Mouse (Mus musculus): Measurements from ENCODE around the gene Mylk3. TPM values are rescaled to one million over a fixed set of nuclear protein-coding genes. Genes with fewer than 3 reads are reported as not detected.
A peak's percentile ranks its signal among the peaks of the same experiment; 100 is the strongest.

Mylk3 gene
- polyA plus RNA-seq, 1 experiment from 2014 or later: 0.82 TPM

GRCm38 (mm10) chr8:85373435-85374039, 12.6 kb downstream of the Mylk3 start:
- no peak for DNase-seq

GRCm38 (mm10) chr8:85372465-85372839, 13.7 kb downstream of the Mylk3 start:
- Histone ChIP-seq H3K9me3 (ENCODE audit: low read depth, low read length) (no peaks in the 10 kb centered on the region), H3K27me3 (ENCODE audit: insufficient read depth, low read length) (no peaks in the 10 kb centered on the region), H3K4me2 (no peak overlapping the region), H3K4me3 (ENCODE audit: low read depth, low read length) (no peak overlapping the region), H3K4me1 (ENCODE audit: insufficient read depth) (peaks cover 12% of the 10 kb centered on the region), H3K27ac (ENCODE audit: low read depth) (no peak overlapping the region), H3K36me3 (ENCODE audit: insufficient read depth) (no peaks in the 10 kb centered on the region), H3K9ac (no peak overlapping the region)
- DNase-seq: no peak
- 83% methylated on average over 1 of the region's 1 CpGs for WGBS
- no peak for ATAC-seq (ENCODE audit: insufficient read depth)
- TF ChIP-seq CTCF (IDR thresholded peaks at IDR 0.05; ENCODE audit: low read depth): no peak

More at GRCm38 (mm10) chr8:85373435-85374039, 12.6 kb downstream of the Mylk3 start:
- Histone ChIP-seq H3K27ac (ENCODE audit: low read depth) (peak overlapping the region; percentile 54; the same call in 1 of the 2 replicates), H3K36me3 (ENCODE audit: insufficient read depth) (no peaks in the 10 kb centered on the region), H3K9ac (no peak overlapping the region), H3K4me1 (ENCODE audit: insufficient read depth) (peaks cover 12% of the 10 kb centered on the region), H3K4me2 (no peak overlapping the region), H3K4me3 (ENCODE audit: low read depth, low read length) (no peak overlapping the region), H3K9me3 (ENCODE audit: low read depth, low read length) (no peaks in the 10 kb centered on the region), H3K27me3 (ENCODE audit: insufficient read depth, low read length) (no peaks in the 10 kb centered on the region)
- peak; percentile 52 for ATAC-seq (ENCODE audit: insufficient read depth)
- TF ChIP-seq CTCF (IDR thresholded peaks at IDR 0.05; ENCODE audit: low read depth): no peak
- 43% methylated on average over 5 of the region's 5 CpGs for WGBS

- ATAC-seq (ENCODE audit: insufficient read depth) (no peak), DNase-seq (no peak)
- Histone ChIP-seq H3K36me3 (ENCODE audit: insufficient read depth) (no peaks in the 10 kb centered on the region), H3K4me1 (ENCODE audit: insufficient read depth) (peaks cover 12% of the 10 kb centered on the region), H3K27me3 (ENCODE audit: insufficient read depth, low read length) (no peaks in the 10 kb centered on the region), H3K9ac (no peak overlapping the region), H3K9me3 (ENCODE audit: low read depth, low read length) (no peaks in the 10 kb centered on the region), H3K4me2 (no peak overlapping the region), H3K4me3 (ENCODE audit: low read depth, low read length) (no peak overlapping the region), H3K27ac (ENCODE audit: low read depth) (no peak overlapping the region)
- 66% methylated on average over 5 of the region's 5 CpGs for WGBS
- TF ChIP-seq CTCF (IDR thresholded peaks at IDR 0.05; ENCODE audit: low read depth): no peak
Measured at GRCm38 (mm10) chr8:85371736-85372464, 14.2 kb downstream of the Mylk3 start.

GRCm38 (mm10) chr8:85365176-85365575, 21.0 kb downstream of the Mylk3 start:
- Histone ChIP-seq H3K4me3 (ENCODE audit: low read depth, low read length) (no peak overlapping the region), H3K27ac (ENCODE audit: low read depth) (peak overlapping the region; percentile 50; the same call in 1 of the 2 replicates), H3K9me3 (ENCODE audit: low read depth, low read length) (no peaks in the 10 kb centered on the region), H3K4me1 (ENCODE audit: insufficient read depth) (peaks cover 4% of the 10 kb centered on the region; the same call in 1 of the 2 replicates), H3K36me3 (ENCODE audit: insufficient read depth) (no peaks in the 10 kb centered on the region), H3K4me2 (no peak overlapping the region), H3K27me3 (ENCODE audit: insufficient read depth, low read length) (no peaks in the 10 kb centered on the region), H3K9ac (no peak overlapping the region)
- TF ChIP-seq CTCF (IDR thresholded peaks at IDR 0.05; ENCODE audit: low read depth): no peak
- 50% methylated on average over 6 of the region's 6 CpGs for whole genome bisulfite sequencing
- no peak for ATAC-seq (ENCODE audit: insufficient read depth)
- DNase-seq: peak; percentile 20

GRCm38 (mm10) chr8:85364628-85365027, 21.5 kb downstream of the Mylk3 start:
- Histone ChIP-seq H3K4me2 (no peak overlapping the region), H3K4me1 (ENCODE audit: insufficient read depth) (peaks cover 4% of the 10 kb centered on the region; the same call in 1 of the 2 replicates), H3K9ac (no peak overlapping the region), H3K9me3 (ENCODE audit: low read depth, low read length) (no peaks in the 10 kb centered on the region), H3K36me3 (ENCODE audit: insufficient read depth) (no peaks in the 10 kb centered on the region), H3K4me3 (ENCODE audit: low read depth, low read length) (peak overlapping the region; percentile 3; the same call in 1 of the 2 replicates), H3K27ac (ENCODE audit: low read depth) (peak overlapping the region; percentile 50; the same call in 1 of the 2 replicates), H3K27me3 (ENCODE audit: insufficient read depth, low read length) (no peaks in the 10 kb centered on the region)
- ATAC-seq (ENCODE audit: insufficient read depth): no peak
- TF ChIP-seq CTCF (IDR thresholded peaks at IDR 0.05; ENCODE audit: low read depth): no peak
- 80% methylated on average over 11 of the region's 11 CpGs for WGBS
- no peak for DNase-seq

GRCm38 (mm10) chr8:85363406-85363805, 22.7 kb downstream of the Mylk3 start:
- H3K27me3 ChIP-seq (ENCODE audit: insufficient read depth, low read length): no peaks in the 10 kb centered on the region

GRCm38 (mm10) chr8:85362211-85362610, 23.9 kb downstream of the Mylk3 start:
- Histone ChIP-seq H3K4me1 (ENCODE audit: insufficient read depth) (peaks cover 4% of the 10 kb centered on the region; the same call in 1 of the 2 replicates), H3K27ac (ENCODE audit: low read depth) (no peak overlapping the region), H3K4me3 (ENCODE audit: low read depth, low read length) (no peak overlapping the region), H3K9ac (no peak overlapping the region), H3K27me3 (ENCODE audit: insufficient read depth, low read length) (no peaks in the 10 kb centered on the region), H3K4me2 (no peak overlapping the region), H3K9me3 (ENCODE audit: low read depth, low read length) (no peaks in the 10 kb centered on the region), H3K36me3 (ENCODE audit: insufficient read depth) (no peaks in the 10 kb centered on the region)
- 76% methylated on average over 4 of the region's 4 CpGs for WGBS
- no peak for ATAC-seq (ENCODE audit: insufficient read depth)
- DNase-seq: no peak
- TF ChIP-seq CTCF (IDR thresholded peaks at IDR 0.05; ENCODE audit: low read depth): no peak

More at GRCm38 (mm10) chr8:85363406-85363805, 22.7 kb downstream of the Mylk3 start:
- H3K9ac ChIP-seq: no peak overlapping the region
- 66% methylated on average over 6 of the region's 6 CpGs for WGBS
- H3K4me3 ChIP-seq (ENCODE audit: low read depth, low read length): no peak overlapping the region
- H3K4me2 ChIP-seq: no peak overlapping the region
- DNase-seq (no peak), ATAC-seq (ENCODE audit: insufficient read depth) (no peak)
- H3K9me3 ChIP-seq (ENCODE audit: low read depth, low read length): no peaks in the 10 kb centered on the region
- H3K4me1 ChIP-seq (ENCODE audit: insufficient read depth): peaks cover 4% of the 10 kb centered on the region; the same call in 1 of the 2 replicates
- no peaks in the 10 kb centered on the region for H3K36me3 ChIP-seq (ENCODE audit: insufficient read depth)
- H3K27ac ChIP-seq (ENCODE audit: low read depth): no peak overlapping the region
- no peak for TF ChIP-seq CTCF (IDR thresholded peaks at IDR 0.05; ENCODE audit: low read depth)
